Mouse (Mus musculus) right cerebral cortex, postnatal 4 days (tissue): ENCODE results near the gene Slc34a2.

Source experiments
- DNase-seq: peaks from one replicate; pipeline ENCODE4 v3.0.0-alpha.2; 2022

Slc34a2 gene

DNA sequence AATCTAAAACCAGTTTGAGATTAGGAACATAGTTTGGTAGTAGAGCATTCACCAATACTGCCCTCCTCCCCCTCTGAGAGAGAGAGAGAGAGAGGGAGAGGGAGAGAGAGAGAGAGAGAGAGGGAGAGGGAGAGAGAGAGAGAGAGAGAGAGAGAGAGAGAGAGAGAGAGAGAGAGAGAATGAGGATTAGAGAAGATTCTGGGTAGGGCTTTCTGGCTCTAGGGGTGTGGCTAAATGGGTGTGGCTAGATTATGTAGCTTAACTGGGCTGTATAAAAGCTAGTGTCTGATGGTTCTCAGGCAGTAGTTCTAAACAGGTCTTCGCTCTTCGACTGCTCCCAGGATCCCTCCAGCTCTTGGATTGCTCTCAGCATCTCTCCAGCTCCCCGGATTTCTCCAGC, at the start of gene Slc34a2:
Gene Slc34a2 (plus strand): TSS at position 301 of the 400 bp plus-strand sequence.
- DNase-seq, result no peak

DNA sequence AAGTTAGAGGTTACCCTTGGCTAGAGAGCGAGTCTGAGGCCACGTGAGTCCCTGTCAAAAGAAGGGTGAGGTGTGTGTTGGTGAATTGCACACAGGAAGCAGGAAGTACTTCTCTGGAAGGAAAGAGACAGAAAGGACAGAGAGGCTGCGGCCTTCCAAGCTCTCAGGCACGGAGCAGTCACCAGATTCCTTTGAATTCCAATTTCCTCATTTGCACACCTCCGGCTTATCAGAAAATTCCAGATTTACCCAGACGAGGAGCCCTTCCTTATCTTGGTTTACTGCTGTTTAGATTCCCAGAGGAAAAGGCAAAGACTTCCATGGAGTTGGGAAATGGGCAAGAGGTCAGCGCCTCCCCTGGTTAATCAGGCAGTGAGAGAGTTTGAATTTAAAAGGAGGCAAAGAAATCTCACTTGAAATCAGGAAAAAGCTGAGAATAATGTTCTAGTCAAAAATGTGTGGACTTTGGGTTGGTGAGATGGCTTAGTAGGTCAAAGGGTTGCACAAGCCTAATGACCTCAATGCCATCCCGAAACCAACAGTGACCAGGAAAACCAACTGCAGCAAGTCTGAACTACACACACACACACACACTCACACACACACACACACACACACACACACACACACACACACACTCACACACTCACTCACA, 47.1 kb upstream of the Slc34a2 start:
- DNase-seq, result no peak

DNA sequence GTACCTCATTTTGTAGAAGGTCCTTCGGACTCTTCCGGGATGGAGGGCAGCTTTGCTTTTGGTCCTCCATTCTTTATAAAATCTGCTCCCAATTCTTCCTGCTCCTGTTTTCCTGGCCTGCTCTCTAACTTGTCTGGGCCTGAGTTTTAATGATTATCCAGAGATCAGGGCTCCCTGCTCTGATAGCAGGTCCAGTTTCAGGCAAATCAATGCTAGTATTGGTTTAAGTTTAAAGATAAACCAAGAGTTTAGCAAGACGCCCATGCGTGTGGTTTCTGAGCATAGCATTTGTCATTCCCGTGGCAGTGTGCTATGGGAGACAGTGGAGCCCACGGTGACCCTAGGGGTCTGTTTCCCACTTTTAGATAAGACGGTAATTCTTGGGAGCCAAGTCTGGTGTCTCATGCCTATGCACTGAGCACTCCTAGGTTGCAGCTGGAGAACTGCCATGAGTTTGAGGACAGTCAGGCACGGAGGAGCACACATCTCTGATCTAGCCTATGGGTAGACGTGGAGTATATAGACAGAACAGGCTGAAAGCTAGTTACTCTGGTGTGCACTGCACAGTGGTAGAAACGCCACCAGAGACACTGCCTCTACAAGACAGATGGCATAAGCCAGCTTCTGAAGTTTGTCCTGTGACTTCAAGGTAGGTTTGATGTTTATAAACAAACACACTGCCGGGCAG, 45.5 kb upstream of the Slc34a2 start:
- no peak for DNase-seq

DNA sequence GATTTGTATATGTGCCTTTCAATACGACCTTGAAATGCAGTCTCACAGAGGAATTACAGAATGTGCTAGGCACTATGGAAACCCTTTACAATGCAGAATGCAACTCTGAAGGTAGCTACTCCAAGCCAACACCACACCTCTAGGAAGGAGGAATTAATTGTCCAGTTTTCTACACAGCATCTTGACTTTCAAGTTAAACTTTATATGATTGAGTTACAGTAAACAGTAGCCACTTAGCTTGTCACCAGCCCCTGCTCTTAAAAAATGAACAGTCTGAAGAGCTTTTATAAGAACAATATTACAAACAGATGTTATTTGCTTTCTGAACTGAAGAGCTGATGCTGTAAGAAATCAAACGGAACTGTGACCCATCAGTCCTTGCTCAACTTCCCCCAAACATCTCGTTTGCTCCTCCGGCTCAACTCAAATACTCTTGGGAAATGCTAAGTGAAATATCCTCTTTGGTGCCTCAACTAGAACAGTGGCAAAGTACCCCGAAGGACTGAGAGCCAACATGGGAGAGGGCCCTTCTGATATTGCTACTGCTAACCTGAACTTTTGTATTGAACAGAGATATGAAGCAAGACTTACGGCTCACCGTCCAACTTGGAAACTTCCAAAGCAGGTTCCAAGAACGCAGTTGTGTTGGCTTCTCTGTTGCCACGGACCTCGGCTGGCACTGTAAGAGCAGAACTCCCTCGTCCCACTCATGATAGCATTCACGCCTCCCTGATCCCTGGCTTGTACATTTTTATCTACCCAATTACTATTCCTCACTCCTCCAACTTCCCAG, 44.2 kb upstream of the Slc34a2 start:
- DNase-seq, result no peak

DNA sequence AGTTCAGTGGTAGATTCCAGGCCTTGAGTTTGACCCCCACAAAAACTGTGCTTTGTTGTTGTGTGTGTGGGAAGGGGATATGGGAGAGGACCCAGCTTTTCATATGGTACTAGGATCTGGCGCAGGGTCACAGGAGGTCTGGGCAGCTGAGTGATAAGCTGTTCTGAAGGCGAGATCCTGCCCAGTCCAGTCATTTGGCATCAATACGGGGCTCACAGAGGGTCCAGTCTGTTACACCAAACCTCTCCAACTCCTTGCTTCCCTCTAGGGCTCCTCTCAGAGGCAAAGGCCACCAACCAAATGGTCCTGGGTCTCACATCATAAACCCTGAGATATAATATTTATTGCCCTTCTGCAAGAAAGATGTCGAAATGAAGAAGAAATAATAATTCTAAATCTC, 42.4 kb upstream of the Slc34a2 start:
- DNase-seq, result no peak

DNA sequence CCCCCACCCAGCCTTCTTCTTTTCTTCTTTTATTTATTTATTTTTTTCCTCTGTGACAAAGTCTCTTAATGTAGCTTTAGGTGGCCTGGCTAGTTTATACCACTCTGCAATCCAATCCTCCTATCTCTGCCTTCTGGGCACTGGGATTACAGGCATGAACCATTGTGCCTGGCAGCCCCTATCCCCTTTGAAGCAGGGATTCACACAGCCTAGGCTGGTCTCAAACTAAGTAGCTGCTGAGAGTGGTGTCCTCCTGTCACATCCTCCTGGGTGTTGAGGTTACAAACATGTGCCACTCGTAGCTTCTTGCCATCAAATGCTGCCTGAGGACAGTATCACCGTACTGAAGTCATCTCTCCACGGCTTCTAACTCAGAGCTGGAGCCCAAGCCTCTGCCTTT, 41.7 kb upstream of the Slc34a2 start:
- DNase-seq, result no peak

DNA sequence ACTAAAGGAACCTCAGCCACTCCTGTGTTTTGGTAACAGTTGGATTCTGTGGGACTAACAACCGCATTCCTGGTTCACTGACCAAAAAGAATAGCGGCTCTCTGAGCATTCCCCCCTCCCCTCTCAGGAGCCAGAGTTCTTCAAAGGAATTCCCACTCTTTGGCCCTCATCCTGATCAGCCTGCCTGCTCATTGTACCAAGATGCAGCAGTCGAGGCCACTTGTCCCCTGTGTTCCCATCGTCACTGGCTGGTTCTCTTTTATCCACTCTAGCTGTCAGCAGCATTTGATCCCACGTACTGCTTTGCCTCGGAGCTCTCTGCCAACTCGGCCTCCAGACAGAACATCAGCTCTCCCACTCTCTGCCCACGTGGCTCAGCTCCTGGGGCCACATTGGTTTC, 41.3 kb upstream of the Slc34a2 start:
- no peak for DNase-seq

DNA sequence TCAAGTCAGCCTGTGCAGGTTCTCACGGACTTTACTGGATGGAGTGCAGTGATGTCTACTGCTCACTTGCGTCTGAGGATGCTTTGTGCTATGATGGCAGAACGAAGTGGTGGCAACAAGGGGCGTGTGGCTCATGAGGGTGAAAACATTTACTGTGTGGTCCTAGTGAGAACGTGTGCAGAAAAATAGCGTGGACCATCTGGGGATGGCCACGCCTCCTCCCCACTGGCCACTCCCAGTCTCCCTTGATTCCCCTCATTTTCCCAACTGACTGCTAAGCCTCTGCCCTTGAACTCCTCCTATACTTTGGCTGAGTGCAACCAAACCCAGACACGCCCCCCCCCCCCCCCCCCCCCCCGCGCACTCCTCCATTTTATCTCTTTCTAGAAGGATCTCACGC, 40.8 kb upstream of the Slc34a2 start:
- no peak for DNase-seq

DNA sequence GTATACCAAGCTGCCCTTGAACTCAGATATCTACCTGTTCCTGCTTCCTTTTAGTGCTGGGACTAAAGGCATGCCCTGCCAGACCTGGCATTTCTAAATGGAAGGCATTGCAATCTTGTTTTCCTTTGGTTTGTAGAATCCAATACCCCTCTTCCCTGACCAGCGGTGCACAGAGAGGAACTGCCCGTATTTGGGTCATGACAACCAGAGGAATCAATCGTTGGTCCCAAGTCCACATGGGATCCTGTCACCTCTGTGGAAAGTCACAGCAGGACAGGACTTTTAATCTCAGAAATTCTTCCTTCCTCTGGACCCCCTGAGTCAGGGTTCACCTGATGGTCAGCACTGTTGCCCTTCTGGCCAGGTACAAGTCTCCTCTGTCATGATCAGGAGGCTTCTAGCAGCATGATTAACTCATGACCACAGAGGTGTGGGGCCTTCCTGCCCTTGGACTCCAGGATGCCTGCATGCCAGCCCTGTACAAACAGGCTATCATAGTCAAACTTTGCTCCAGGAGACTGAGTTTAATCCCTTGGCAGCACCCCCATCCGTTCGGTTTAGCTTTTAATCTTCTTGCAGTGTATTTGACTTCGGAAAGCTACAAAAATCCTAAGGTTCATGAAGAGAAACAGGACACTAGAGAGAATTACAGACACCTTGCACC, 39.7 kb upstream of the Slc34a2 start:
- DNase-seq, result no peak

DNA sequence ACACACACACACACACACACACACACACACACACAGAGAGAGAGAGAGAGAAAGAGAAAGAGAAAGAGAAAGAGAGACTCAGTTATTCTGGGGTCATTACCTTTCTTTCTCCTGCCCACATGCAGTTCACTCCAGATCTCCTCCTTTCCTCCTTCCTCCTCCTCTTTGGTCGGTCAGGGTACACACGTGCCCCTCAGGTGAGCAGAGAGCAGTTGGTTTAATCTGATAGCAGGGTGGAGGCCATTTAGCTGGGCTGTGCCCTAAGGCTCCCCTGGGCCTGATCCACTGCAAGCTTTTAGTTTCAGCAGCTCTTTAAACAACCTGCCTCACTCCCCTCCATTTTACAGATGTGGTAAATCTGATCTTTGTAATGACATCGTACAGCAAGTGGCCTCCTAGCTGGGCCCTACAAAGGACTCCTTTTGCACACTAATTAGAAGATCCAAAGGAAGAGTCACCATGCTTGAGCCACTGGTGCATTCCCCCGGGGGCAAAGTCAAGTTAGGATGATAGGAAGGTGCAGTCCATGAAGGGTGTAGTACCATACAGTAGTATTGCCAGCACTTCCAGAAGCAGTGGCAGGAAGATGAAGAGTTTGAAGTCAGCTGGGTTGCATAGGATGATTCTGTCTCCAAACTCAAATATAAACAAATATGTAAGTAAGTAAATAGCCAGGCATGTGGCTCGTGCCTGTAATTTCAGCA, 37.6 kb upstream of the Slc34a2 start:
- DNase-seq, result no peak

DNA sequence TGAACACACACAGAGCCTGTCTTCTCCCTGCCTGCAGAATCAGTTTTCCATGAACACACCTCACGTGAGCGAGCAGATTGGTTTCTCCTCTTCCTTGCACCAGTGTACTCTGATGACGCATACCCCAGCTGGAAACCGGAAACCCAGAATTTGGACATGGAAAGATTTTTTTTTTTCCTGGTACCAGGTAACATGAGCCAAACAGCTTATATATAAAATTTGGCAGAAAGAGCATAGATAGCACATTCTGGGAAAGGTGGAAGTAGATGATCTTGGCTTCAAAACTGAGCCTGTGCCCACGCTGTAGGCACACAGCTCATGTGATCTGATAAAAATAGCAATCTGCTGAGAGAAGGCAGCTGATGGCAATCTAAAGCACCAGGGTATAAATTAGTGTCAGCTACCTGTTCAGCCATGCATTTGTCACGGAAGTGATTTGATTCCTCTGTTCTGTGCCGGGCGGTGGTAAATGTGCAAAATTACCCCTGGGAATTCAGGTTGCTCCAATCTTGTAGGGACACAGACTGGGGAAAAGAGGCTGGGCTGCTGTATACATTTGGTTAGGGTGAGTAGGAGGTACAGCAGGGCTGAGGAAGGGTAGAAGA, 35.2 kb upstream of the Slc34a2 start:
- no peak for DNase-seq

DNA sequence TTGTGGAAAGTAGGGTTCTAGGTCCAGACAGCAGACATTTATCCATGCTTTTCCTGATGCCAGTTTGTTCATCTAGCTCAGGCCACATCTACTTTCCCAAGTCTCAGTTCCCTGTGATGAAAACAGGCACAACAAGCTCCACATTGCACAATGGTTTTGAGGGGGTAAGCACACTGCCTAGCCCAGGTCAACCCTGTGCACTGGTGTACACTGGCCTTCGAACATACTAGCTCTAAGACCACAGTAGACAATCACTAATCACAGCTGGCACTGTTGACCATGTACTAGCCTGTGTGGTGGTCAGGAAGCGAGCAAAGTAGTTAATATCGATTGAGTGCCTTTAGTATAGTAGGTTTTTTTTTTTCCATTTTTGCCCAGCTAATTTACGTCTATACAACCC, 34.4 kb upstream of the Slc34a2 start:
- no peak for DNase-seq

DNA sequence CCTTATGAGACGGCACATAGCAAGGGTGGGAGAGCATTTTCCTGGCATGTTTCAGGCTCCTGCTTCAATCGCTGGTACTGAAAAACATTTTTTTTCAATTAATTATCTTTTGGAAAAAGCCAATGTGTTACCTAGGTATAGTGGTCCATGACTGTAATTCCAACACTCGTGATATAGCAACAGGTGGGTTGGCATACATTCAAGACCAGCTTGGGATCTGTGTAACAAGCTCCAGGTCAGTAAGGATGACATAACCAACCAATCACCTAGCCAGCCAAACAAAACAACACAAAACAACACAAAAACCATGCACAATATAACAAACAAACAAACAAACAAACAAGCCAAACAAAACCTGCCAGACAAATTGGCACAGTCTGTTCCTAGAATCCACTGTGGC, 33.9 kb upstream of the Slc34a2 start:
- no peak for DNase-seq

DNA sequence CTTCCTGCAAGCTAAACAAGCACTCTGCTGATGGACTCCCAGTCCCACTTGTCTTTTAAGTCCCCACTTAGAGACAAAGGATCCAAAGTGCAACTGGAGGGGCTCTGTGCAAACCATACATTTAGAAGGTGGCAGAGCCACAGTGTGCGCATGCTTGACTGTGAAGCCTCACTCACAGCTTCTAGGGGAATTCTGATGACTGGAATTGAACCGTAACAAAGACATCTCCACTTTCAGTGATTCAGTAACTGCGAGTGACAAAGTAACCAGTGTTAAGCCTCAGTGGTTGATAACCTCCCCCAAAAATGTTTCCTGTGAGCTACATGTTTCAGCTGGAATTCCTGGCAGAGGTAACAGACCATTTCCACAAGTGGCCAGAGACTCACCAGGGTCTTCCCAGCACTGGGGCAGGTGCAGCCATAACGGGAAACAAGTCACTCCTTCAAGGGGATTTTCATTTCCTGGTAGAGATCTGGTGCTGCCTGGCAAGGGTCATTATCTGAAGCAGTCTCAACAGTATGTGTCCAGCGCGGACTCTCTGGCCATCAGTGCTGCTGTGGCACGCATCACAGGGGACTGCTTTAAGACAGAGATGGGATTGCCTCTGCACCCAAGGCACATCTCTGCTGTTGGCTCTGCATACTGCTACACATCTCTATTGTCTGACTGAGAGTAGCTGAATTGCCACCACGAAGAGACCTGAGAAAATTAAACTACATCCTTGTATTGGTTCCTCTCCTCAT, 28.7 kb upstream of the Slc34a2 start:
- DNase-seq, result no peak

DNA sequence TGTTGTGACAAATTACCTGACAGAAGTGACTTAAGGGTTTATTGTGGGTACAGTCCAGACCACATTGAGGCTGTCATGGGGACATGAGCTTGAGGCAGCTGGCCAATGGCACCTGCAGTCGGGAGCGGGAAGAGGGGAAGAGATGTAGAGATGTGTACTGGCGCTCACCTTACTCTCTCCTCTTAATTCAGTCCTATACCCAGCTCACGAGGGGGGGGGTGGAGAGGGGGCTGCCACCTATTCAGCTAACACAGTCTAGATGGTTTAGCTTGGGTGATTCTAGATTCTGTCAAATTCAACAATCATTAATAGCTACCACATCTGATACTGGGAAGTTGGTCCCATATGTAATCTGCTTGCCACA, 28.1 kb upstream of the Slc34a2 start:
- no peak for DNase-seq

DNA sequence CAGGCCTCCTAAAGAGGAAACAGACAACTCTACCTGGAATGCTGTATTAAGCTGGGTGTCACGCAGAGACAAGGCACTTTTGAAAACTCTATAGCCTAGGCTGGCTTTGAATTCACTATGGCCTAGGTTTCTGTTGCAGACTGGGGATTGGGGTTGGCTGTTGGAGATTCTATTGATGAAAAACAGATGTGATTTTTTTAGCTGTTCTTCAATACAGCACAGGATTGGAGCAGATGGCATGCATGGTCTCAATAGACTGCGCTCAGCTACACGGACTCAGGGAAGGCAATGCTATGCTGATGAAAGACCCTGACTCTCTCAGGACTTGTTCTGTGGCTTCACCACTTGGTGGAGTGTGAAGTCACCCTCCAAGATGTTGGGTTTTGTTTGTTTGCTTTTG, 26.6 kb upstream of the Slc34a2 start:
- no peak for DNase-seq

DNA sequence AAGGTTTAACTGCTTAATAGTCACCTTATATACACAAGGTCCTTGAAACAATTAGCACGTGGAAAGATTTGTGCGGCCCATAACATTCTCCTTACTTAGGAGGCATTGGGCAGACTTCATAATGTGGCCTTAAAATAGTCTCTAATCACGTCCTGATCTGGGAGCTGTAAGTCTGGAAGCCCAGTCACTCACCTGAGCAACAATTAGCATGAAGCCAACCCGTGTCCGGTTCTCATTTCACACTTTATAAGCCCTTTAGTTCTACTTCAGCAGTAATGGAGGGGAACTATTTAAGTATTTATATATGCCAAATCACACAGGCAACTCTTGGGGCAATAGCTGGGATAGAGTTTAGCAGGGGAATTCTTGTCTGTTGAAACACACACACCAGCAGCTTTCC, 21.3 kb upstream of the Slc34a2 start:
- DNase-seq, result no peak

DNA sequence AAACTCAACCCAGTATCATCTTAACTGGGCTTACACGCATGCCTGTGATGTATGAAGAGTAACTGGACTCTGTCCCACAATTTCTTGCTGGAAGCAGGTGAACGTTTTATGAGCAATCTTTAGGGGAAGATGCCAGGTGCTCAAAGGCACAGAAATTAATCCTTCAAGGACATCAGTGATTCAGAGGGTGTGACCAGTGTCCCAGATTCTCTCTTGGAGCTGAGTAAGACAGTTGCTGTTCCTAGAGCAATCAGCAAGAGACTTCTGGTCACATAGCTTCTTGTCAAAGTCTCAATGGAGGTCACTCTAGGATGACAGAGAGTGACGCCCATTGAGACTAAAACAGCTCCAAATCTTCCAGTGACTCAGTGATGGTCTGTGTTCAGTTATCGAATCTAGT, 19.6 kb upstream of the Slc34a2 start:
- no peak for DNase-seq

DNA sequence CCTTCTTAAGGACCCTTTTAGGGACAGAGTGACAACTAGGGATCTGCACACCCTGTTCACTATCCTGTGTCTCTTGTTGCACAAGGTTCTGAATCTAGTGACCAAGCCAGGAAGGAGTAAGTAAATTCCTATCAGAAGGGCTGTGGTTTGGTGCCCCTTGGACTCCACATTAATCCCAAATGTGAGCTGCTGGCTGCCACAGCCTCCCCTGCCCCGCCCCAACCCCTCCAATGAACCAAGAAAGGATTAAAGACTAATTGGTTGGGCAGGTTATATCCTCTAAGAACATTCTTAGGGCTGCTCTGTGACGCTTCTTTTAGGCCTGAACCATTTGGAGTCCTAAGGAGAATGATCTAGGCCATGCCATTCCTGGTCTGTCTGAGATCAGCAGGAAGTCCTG, 14.4 kb upstream of the Slc34a2 start:
- DNase-seq, result no peak

DNA sequence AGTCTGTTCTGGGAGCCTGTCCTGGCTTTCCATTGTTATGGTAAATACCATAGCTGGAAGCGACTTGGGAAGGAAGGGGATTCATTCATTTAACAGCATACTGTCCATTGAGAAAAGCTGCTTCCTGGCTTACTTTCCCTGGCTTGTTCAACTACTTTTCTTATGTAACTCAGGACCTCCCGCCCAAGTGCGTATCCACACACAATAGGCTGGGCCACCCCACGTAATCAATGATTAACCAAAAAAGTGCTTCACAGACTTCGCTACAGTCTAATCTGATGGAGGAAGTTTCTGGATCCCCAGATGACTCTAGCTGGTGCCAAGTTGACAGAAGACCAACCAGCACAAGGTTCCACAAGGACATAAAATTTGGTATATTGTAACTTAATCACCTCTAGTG, 14.0 kb upstream of the Slc34a2 start:
- DNase-seq, result no peak

DNA sequence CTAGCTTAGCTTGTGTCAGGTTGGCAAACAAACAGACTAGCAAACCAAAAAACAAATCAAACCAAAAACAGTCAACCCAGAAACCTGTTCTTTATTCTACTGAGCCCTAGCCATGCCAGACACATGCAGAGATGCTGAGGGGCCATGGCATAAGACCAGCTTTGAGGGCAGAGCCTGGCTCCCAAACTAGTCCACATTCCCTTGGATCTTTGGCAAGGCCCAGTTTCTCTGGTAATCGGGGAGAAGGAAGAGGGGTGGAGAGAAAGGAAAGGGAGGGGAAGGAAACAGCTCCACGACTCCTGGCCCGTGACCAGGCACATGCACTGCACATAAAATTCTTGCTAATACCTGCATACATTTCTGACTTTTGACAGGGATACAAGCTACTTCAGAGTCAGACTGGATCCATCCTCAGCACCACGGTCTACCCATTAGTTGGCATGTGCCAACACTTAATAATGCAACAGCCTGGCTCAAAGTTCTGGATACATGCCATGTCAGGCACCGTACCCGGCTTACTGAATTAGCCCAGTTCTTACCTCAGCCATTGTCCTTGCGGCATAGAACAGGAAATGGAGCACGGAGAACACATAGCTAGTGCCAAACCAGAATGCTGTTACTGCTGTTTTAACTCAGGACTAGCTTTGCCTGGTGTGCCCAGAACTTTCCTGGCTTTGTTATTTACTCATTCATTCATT, 12.5 kb upstream of the Slc34a2 start:
- no peak for DNase-seq
